In genomic region chr2:24472677-24473076, GRCm38 (mm10) we compare ENCODE assay signal across 18 mouse cellular contexts. TPM values are rescaled to one million over a fixed set of nuclear protein-coding genes. Genes with fewer than 3 reads are reported as not detected.
A peak's percentile ranks its signal among the peaks of the same experiment; 100 is the strongest.
DNase-seq lines count a peak whose midpoint lies in the region; ATAC-seq and TF ChIP-seq lines count a peak whose summit lies in the region.
"Had no signal": no experiment of that assay in that cellular context is flagged by ENCODE, and none has a peak within 500 bp of the region (broad histone marks: within the 10 kb centered on the region; RNA-seq: fewer than 3 reads in every experiment).

No protein-coding gene starts in this region.

- DNase-seq in heart, adult 11 months: peak; percentile 27
- no peak for DNase-seq in heart, adult 8-10 months (ENCODE audit: low spot score)
- peak; percentile 59 for DNase-seq in embryo, embryonic 10.5 days (ENCODE audit: low spot score)
- DNase-seq in hindbrain, postnatal 0 days (ENCODE audit: low spot score): no peak
- no peak for DNase-seq in lung, postnatal 25 days (ENCODE audit: low spot score)
- DNase-seq in right cerebral cortex, postnatal 10 days (ENCODE audit: low spot score in 2 of 2): no peak
- DNase-seq in left cerebral cortex, adult 11 months (ENCODE audit: low spot score): no peak
- DNase-seq: adrenal gland, adult 8-10 months; cerebellum, adult 18-20 months; liver; lung, postnatal 14 days; right cerebral cortex, postnatal 14 days had no signal

- peaks cover 31% of the 10 kb centered on the region for H3K27me3 ChIP-seq in hindbrain, postnatal 0 days (ENCODE audit: insufficient read depth, low read length)
- H3K27me3 ChIP-seq in neural tube, embryonic 12.5 days (replicated peaks): peaks cover 49% of the 10 kb centered on the region

- no peak overlapping the region for H3K4me2 ChIP-seq in hindbrain, postnatal 0 days (ENCODE audit: low read depth, low read length)
- H3K4me2 ChIP-seq in neural tube, embryonic 12.5 days (replicated peaks): peak overlapping the region; percentile 59

- H3K9me3 ChIP-seq in hindbrain, postnatal 0 days (ENCODE audit: low read length): no peaks in the 10 kb centered on the region
- H3K9me3 ChIP-seq in neural tube, embryonic 12.5 days: no peaks in the 10 kb centered on the region

- WGBS in hindbrain, postnatal 0 days: 12% methylated on average over 11 of the region's 11 CpGs
- WGBS in neural tube, embryonic 12.5 days: 3% methylated on average over 11 of the region's 11 CpGs

- no peak for TF ChIP-seq CTCF in hindbrain, postnatal 0 days (IDR thresholded peaks at IDR 0.05; ENCODE audit: low read depth)

- H3K27ac ChIP-seq in hindbrain, postnatal 0 days: no peak overlapping the region
- H3K27ac ChIP-seq in neural tube, embryonic 12.5 days: no peak overlapping the region

- no peak for ATAC-seq in hindbrain, postnatal 0 days
- no peak for ATAC-seq in neural tube, embryonic 12.5 days (ENCODE audit: low FRiP score, low read depth)
- ATAC-seq: intestine, postnatal 0 days had no signal

- no peaks in the 10 kb centered on the region for H3K36me3 ChIP-seq in hindbrain, postnatal 0 days (ENCODE audit: insufficient read depth, low read length)
- no peaks in the 10 kb centered on the region for H3K36me3 ChIP-seq in neural tube, embryonic 12.5 days

- no peak overlapping the region for H3K9ac ChIP-seq in hindbrain, postnatal 0 days (replicated peaks; ENCODE audit: low read length)
- peak overlapping the region; percentile 61 for H3K9ac ChIP-seq in neural tube, embryonic 12.5 days

- peaks cover 8% of the 10 kb centered on the region for H3K4me1 ChIP-seq in hindbrain, postnatal 0 days (ENCODE audit: insufficient read depth, low read length)
- H3K4me1 ChIP-seq in neural tube, embryonic 12.5 days: peaks cover 13% of the 10 kb centered on the region

- H3K4me3 ChIP-seq in hindbrain, postnatal 0 days (ENCODE audit: low read length): peak overlapping the region; percentile 40; the same call in 1 of the 2 replicates
- peak overlapping the region; percentile 37 for H3K4me3 ChIP-seq in neural tube, embryonic 12.5 days
- H3K4me3 ChIP-seq: myocyte had no signal

RNA-seq across cellular contexts. Expression of gene Pax8, which starts 2.7 kb away (rescaled TPM):
- total RNA-seq in heart, adult 8-10 months (2022): not detected
- total RNA-seq in hindbrain, postnatal 0 days (2014; rRNA removed): 32.0 and 44.4 TPM in 2 replicates
- polyA plus RNA-seq in hindbrain, postnatal 0 days (2015; fragmentation: Nextera tagmentation; extraction: Ambion mirVana): 14.8 and 16.3 TPM in 2 replicates
- polyA plus RNA-seq in neural tube, embryonic 12.5 days (2016; fragmentation: Nextera tagmentation; extraction: Ambion mirVana): 50.0 and 56.2 TPM in 2 replicates
- total RNA-seq: adrenal gland, adult 8-10 months; left cerebral cortex, adult 18-20 months had no signal
- polyA plus RNA-seq: C2C12; heart, embryonic 14.5 days; myocyte had no signal

Comparison
In these comparisons a context has a peak if more than half of its experiments do, and no peak if none do; other contexts are left out.
1. DNase-seq: peak in heart, adult 11 months (single experiment) and embryo, embryonic 10.5 days (single experiment); none in heart, adult 8-10 months (single experiment), hindbrain, postnatal 0 days (single experiment), lung, postnatal 25 days (single experiment), right cerebral cortex, postnatal 10 days (0 of 2) and left cerebral cortex, adult 11 months (single experiment).
2. RNA of gene Pax8, which starts 2.7 kb away (total RNA-seq): 32.0 to 44.4 TPM in hindbrain, postnatal 0 days; not detected in heart, adult 8-10 months; every median in the first group is over 10 times any median in the second.